Mouse (Mus musculus) midbrain, embryonic 11.5 days (tissue): ENCODE measurements around the gene Itsn2. TPM values are rescaled to one million over a fixed set of nuclear protein-coding genes. Genes with fewer than 3 reads are reported as not detected.

Source experiments
- ATAC-seq: fragments of 200-750 bp; cut with Nextera tagmentation; 2 replicates; pipeline ENCODE4 v1.8.0; 2017; ENCODE audit warnings: moderate TSS enrichment, moderate library complexity; ENCODE audit not compliant: low FRiP score
- DNase-seq: peaks from one replicate; pipeline ENCODE4 v3.0.0; 2015; ENCODE audit warnings: low spot score; ENCODE audit errors: missing footprints
- H3K27ac ChIP-seq: fragments of 300-500 bp; sonication (generic); 2 replicates; pipeline ENCODE4 v1.5.1; 2014; ENCODE audit warnings: low read depth, low read length
- H3K27me3 ChIP-seq: fragments of 300-500 bp; sonication (generic); 2 replicates; pipeline ENCODE4 v1.6.1; 2014; ENCODE audit warnings: mild to moderate bottlenecking, low read length, moderate library complexity, mixed read lengths; ENCODE audit not compliant: control insufficient read depth, insufficient read depth
- H3K36me3 ChIP-seq: fragments of 300-500 bp; sonication (generic); 2 replicates; pipeline ENCODE4 v1.6.1; 2014; ENCODE audit warnings: mild to moderate bottlenecking, low read length, moderate library complexity, mixed read lengths; ENCODE audit not compliant: control insufficient read depth, insufficient read depth
- H3K4me1 ChIP-seq: fragments of 300-500 bp; sonication (generic); 2 replicates; pipeline ENCODE4 v1.6.1; 2014; ENCODE audit warnings: low read length; ENCODE audit not compliant: control insufficient read depth, insufficient read depth
- H3K4me2 ChIP-seq: fragments of 300-500 bp; sonication (generic); 2 replicates; pipeline ENCODE4 v1.6.1; 2014; ENCODE audit warnings: mild to moderate bottlenecking, moderate library complexity
- H3K4me3 ChIP-seq: fragments of 300-500 bp; sonication (generic); 2 replicates; pipeline ENCODE4 v1.5.1; 2014; ENCODE audit warnings: low read depth, low read length
- H3K9ac ChIP-seq: fragments of 300-500 bp; sonication (generic); 2 replicates; pipeline ENCODE4 v1.6.1; 2014; ENCODE audit warnings: low read length
- H3K9me3 ChIP-seq: fragments of 300-500 bp; sonication (generic); 2 replicates; pipeline ENCODE4 v1.6.1; 2016; ENCODE audit warnings: low read length; ENCODE audit not compliant: control insufficient read depth
- WGBS: fragments of 180-500 bp; shearing (Covaris S2); extraction: QIAGEN DNeasy Blood & Tissue Kit; methylation state at CpG from one replicate; pipeline ENCODE4 v1.1.7; 2014; 5-methylcytosine and 5-hydroxymethylcytosine counted together
- polyA plus RNA-seq: library from polyadenylated mRNA; unstranded; fragments of >200 nt; fragmentation: Nextera tagmentation; extraction: Ambion mirVana; gene quantifications from 2 replicates; pipeline ENCODE4 v1.2.1, GENCODE M21; 2014

Gene Itsn2
- polyA plus RNA-seq, 1 experiment from 2014 or later: 13.8 TPM

DNA sequence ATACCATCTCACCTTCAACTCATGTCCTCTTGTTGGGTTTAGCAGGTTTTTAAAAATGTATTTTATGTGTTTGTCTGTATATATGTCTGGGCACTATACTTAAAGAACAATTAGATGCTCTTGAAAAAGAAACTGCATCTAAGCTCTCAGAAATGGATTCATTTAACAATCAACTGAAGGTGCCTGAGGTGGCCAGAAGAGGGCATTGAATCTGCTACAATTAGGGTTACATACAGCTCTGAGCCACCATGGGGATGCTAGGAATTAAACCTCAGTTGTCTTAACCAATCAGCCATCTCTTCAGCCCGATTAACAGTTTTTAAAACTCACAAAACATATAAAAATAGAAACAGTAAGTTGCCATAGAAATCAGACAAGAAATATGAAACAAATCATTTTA lies 46.0 kb downstream of the Itsn2 start:
- Histone ChIP-seq H3K4me3 (no peak overlapping the region), H3K4me2 (no peak overlapping the region)
- WGBS: 80% methylated on average over 1 of the region's 1 CpGs

DNA sequence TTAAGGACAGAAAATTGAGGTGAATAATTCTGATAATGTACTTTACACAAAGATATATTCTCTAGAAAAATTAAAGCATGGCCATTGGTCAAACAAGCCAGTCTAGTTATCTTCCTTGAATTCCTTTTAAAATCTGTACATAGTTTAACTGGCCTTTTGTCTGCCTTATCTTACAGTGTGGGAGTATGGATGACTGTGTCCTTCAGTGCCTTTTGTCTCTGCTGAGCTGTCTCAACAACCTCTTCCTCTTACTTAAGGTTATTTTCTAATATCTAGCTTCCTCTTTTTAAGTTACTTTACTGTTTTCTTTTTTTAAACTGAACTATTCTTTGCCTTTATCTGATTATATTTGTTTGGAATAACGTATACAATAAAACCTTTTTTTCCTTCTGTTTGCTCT lies 48.3 kb downstream of the Itsn2 start:
- 92% methylated on average over 1 of the region's 1 CpGs for WGBS
- no peak overlapping the region for H3K27ac ChIP-seq
- ATAC-seq (no peak), DNase-seq (no peak)
- H3K4me1 ChIP-seq: no peaks in the 10 kb centered on the region
- no peak overlapping the region for H3K4me3 ChIP-seq
- no peak overlapping the region for H3K9ac ChIP-seq
- no peaks in the 10 kb centered on the region for H3K36me3 ChIP-seq
- no peaks in the 10 kb centered on the region for H3K9me3 ChIP-seq
- no peak overlapping the region for H3K4me2 ChIP-seq
- H3K27me3 ChIP-seq: no peaks in the 10 kb centered on the region

More for the DNA sequence above, 46.0 kb downstream of the Itsn2 start:
- no peak for DNase-seq
- Histone ChIP-seq H3K4me1 (no peaks in the 10 kb centered on the region), H3K36me3 (peaks cover 3% of the 10 kb centered on the region; the same call in 1 of the 2 replicates), H3K9ac (no peak overlapping the region), H3K27ac (no peak overlapping the region), H3K27me3 (no peaks in the 10 kb centered on the region), H3K9me3 (no peaks in the 10 kb centered on the region)
- ATAC-seq: no peak

DNA sequence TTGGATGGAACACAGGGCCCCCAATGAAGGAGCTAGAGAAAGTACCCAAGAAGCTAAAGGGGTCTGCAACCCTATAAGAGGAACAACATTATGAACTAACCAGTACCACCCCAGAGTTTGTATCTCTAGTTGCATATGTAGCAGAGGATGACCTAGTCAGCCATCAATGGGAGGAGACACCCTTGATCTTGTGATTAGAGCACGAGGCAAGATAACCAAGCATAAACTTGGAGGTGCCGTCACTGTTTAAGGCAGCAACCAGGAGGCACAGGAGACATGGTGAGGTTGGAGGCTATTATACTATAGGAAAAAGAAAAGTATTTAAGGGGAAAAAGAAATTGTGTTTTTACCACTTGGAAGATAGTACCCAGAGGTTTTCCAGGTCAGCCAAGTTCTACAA lies 64.4 kb downstream of the Itsn2 start:
- Histone ChIP-seq H3K4me1 (no peaks in the 10 kb centered on the region), H3K27me3 (no peaks in the 10 kb centered on the region), H3K27ac (no peak overlapping the region), H3K4me2 (no peak overlapping the region), H3K36me3 (no peaks in the 10 kb centered on the region), H3K9ac (no peak overlapping the region), H3K4me3 (no peak overlapping the region), H3K9me3 (no peaks in the 10 kb centered on the region)
- DNase-seq (no peak), ATAC-seq (no peak)
- WGBS: 94% methylated on average over 2 of the region's 2 CpGs

DNA sequence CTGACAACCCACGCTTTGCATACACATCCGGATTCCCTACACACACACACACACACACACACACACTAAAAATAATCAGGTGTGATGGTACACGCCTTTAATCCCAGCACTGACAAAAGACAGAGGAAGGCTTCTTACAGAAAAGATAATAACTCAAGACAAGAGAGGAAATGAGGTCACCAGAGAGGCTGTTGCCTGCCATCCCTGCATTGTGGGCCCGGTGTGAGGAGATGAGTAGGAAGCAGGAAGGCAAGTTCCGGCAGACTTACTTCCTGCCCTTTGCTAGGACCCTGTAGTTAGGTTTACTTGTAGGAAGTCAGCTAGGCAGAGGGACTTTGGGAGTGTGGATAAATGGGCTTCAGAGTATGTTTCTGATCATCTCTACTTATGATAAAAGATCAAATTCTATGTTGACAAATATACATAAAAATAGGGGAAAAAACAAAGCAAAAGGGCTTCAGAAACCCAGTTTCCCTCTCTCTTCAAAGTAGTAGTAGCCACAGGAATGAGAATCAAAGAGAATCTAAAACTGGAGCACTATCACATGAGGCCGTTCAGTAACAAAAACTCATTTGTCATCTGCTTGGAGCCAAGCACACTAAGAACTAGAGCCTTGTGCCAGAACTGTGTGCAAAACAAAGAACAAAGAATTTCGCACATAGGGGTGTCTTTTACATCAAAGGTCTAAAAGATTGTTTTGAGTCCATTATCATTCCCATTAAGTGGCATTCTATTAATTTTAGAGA lies 72.7 kb downstream of the Itsn2 start:
- H3K9me3 ChIP-seq: no peaks in the 10 kb centered on the region
- no peaks in the 10 kb centered on the region for H3K27me3 ChIP-seq
- ATAC-seq: no peak
- no peak overlapping the region for H3K27ac ChIP-seq
- WGBS: 87% methylated on average over 7 of the region's 7 CpGs
- DNase-seq: no peak
- no peak overlapping the region for H3K4me2 ChIP-seq
- H3K9ac ChIP-seq: no peak overlapping the region
- H3K4me1 ChIP-seq: no peaks in the 10 kb centered on the region
- no peak overlapping the region for H3K4me3 ChIP-seq
- H3K36me3 ChIP-seq: no peaks in the 10 kb centered on the region

DNA sequence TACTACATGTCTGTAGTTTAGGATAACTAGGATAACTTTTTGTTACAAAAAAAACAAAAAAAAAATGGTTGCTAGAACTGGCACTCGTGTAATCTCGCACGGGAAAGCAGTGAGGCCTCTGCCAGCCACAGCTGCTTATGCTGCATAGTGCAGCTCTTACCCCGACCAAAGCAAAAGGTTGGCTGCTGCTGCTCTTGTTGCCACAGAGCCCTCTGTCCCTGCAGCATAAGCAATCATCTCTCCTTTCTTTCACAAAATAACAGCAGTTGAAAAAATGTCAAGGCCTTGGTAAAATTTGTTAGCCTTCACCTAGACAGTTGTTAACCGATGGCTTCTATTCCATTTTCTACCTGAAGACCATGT lies 73.2 kb downstream of the Itsn2 start:
- Histone ChIP-seq H3K27ac (no peak overlapping the region), H3K4me2 (no peak overlapping the region), H3K4me3 (no peak overlapping the region), H3K36me3 (no peaks in the 10 kb centered on the region), H3K9me3 (no peaks in the 10 kb centered on the region), H3K9ac (no peak overlapping the region), H3K4me1 (no peaks in the 10 kb centered on the region), H3K27me3 (no peaks in the 10 kb centered on the region)
- no peak for ATAC-seq
- 89% methylated on average over 5 of the region's 5 CpGs for WGBS
- no peak for DNase-seq

DNA sequence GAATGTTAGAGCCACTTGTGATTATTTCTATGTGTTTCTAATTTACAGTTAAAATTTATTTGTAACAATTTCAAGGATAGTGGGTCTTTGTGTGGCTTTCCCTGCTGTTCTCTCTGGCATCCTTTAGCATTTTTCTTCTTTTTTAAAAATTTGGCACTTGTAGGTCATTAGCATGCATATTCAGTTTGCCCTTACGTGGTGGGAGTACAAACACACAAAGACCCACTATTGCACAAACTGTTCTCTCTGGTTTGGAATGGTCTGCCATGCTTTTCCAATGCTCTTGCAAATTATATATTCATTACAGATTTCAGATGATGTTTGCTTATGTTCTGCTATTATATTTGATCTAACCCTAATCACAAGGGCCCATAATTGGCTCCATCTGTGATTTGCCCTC lies 83.9 kb downstream of the Itsn2 start:
- 85% methylated on average over 1 of the region's 1 CpGs for WGBS
- no peak overlapping the region for H3K4me2 ChIP-seq
- no peak for DNase-seq
- ATAC-seq: no peak
- no peaks in the 10 kb centered on the region; the same call in 1 of the 2 replicates for H3K36me3 ChIP-seq
- H3K27me3 ChIP-seq: no peaks in the 10 kb centered on the region
- no peaks in the 10 kb centered on the region for H3K9me3 ChIP-seq
- H3K4me1 ChIP-seq: no peaks in the 10 kb centered on the region
- no peak overlapping the region for H3K9ac ChIP-seq
- H3K4me3 ChIP-seq: no peak overlapping the region
- no peak overlapping the region for H3K27ac ChIP-seq

DNA sequence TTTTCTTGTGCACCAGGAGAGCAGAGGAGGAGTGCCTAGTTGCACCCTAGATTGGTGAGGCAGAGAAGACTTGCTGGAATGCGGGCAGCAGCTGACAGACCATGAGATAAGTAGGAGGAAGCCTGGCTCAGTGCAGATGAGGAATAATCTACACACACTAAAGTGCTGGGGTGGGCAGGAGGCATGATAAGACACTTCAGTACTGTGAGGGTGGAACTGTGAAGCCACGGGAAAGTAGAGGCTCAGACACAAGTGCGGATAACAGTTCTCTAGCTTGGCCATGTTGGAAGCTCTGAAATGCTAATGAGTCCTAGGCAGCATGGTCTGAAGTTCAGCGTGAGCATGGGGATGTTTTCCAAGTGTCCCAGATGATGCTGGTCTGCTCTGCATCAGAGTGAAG lies 87.5 kb downstream of the Itsn2 start:
- DNase-seq (no peak), ATAC-seq (no peak)
- H3K9me3 ChIP-seq: no peaks in the 10 kb centered on the region
- WGBS: 85% methylated on average over 4 of the region's 4 CpGs
- no peak overlapping the region for H3K4me2 ChIP-seq
- no peaks in the 10 kb centered on the region for H3K27me3 ChIP-seq
- no peaks in the 10 kb centered on the region for H3K36me3 ChIP-seq
- H3K4me1 ChIP-seq: no peaks in the 10 kb centered on the region
- no peak overlapping the region for H3K9ac ChIP-seq
- no peak overlapping the region for H3K27ac ChIP-seq
- H3K4me3 ChIP-seq: no peak overlapping the region

DNA sequence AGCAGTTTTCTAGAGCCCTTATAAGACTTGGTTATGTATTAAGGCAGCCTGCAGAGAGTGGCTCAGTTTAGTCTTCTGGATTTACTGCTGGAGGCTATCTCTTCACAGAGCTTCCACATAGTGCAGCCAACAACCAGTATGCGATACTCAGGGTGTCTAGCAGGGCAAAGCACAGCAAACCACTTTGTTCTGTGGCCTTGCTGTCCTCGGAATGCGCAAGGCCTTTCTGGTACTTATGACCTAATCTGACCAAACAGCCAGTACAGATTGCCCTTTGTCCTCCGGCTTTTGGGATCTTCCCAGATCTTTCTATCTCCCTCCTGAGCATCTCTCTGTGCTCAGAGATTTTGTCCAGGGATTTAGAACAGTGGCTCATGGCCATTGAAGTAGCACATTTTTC lies 93.0 kb downstream of the Itsn2 start:
- ATAC-seq (no peak), DNase-seq (no peak)
- no peak overlapping the region for H3K4me2 ChIP-seq
- 74% methylated on average over 4 of the region's 4 CpGs for WGBS
- no peak overlapping the region for H3K27ac ChIP-seq
- no peaks in the 10 kb centered on the region for H3K4me1 ChIP-seq
- no peak overlapping the region for H3K9ac ChIP-seq
- H3K9me3 ChIP-seq: no peaks in the 10 kb centered on the region
- H3K27me3 ChIP-seq: no peaks in the 10 kb centered on the region
- H3K36me3 ChIP-seq: no peaks in the 10 kb centered on the region
- no peak overlapping the region for H3K4me3 ChIP-seq

DNA sequence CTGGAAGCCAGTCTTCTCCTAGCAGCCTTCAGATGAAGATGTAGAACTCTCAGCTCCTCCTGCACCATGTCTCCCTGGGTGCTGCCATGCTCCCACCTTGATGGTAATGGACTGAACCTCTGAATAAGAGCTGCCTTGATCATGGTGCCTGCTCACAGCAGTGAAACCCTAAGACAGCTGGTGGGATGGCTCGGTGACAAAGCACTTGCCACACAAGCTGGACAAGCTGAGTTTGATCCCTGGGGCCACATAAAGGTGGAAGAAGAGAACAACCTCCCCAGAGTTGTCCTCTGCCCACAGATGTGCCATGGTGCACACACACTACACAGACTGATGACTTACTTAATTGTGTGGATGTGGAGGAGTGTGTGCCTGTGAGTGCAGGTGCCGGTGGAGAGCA lies 95.9 kb downstream of the Itsn2 start:
- Histone ChIP-seq H3K9me3 (no peaks in the 10 kb centered on the region), H3K4me3 (no peak overlapping the region), H3K36me3 (no peaks in the 10 kb centered on the region), H3K9ac (no peak overlapping the region), H3K4me2 (no peak overlapping the region), H3K27ac (no peak overlapping the region), H3K4me1 (no peaks in the 10 kb centered on the region), H3K27me3 (no peaks in the 10 kb centered on the region)
- no peak for ATAC-seq
- no peak for DNase-seq
- 78% methylated on average over 2 of the region's 2 CpGs for WGBS
